Mouse (Mus musculus): ENCODE results near the gene Zfp507.

DNA sequence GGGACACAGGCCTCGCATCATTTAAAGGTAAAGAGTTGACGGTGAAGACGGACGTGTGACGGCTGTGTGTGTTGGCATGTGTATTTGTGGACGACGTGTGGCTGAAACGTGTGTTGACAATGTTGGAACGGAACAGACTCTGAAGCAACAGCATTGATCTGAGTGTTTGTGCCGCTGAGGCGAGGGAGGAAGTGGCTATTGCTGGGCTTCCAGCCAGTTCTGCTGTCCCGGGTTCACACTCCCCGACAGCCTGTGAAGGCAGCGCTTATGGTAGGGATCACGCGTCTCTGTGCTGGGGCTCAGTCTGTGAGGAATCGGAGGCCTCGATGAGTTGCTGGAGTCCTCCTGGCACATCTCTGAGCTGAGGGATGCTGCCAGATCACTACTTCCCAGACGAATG is 34.0 kb upstream of the Zfp507 start:
- TF ChIP-seq CTCF (IDR thresholded peaks at IDR 0.05; ENCODE audit: low read depth) (no peak), EP300 (IDR thresholded peaks at IDR 0.05; ENCODE audit: low read depth) (no peak)

All from heart, postnatal 0 days (tissue).